Mouse (Mus musculus): ENCODE results near the gene Zscan4e. TPM values are rescaled to one million over a fixed set of nuclear protein-coding genes. Genes with fewer than 3 reads are reported as not detected.

The Zscan4e gene
- total RNA-seq (2023), result not detected in 4 replicates

GRCm38 (mm10) chr7:11310582-11310981 lies at the start of gene Zscan4e:
TSS of gene Zscan4e (minus strand) at chr7:11310682.

Other genes starting within 250 kb of the Zscan4e start
- gene Zscan4-ps1, start 241.0 kb downstream of the Zscan4e start, total RNA-seq (2023), result not detected in 4 replicates
- gene Zscan4d, start 144.5 kb downstream of the Zscan4e start, total RNA-seq (2023), result not detected in 4 replicates
- not detected in 4 replicates for gene Zscan4f, start 87.2 kb upstream of the Zscan4e start, total RNA-seq (2023)
- gene Zscan4-ps2, start 203.6 kb upstream of the Zscan4e start, total RNA-seq (2023), result not detected in 4 replicates

Measured in B cell, adult 62 days (primary cell).